Mouse (Mus musculus) thymus, adult 2 months (tissue): ENCODE data around the gene Tceanc2.

ENCODE experiments used
- CTCF ChIP-seq: fragments of 200-500 bp; IDR thresholded peaks from 2 replicates; pipeline ENCODE4 v1.5.1; 2012; ENCODE audit warnings: mild to moderate bottlenecking, control low read depth, low read length, moderate library complexity, borderline replicate concordance; ENCODE audit not compliant: control insufficient read depth, poor library complexity, insufficient read depth; ENCODE audit errors: extremely low read depth
- POLR2A ChIP-seq: fragments of 200-500 bp; IDR thresholded peaks from 2 replicates; pipeline ENCODE4 v1.6.1; 2012; ENCODE audit warnings: mild to moderate bottlenecking, low read length, control low read depth, moderate library complexity; ENCODE audit not compliant: control insufficient read depth, poor library complexity, insufficient read depth; ENCODE audit errors: extremely low read depth

DNA sequence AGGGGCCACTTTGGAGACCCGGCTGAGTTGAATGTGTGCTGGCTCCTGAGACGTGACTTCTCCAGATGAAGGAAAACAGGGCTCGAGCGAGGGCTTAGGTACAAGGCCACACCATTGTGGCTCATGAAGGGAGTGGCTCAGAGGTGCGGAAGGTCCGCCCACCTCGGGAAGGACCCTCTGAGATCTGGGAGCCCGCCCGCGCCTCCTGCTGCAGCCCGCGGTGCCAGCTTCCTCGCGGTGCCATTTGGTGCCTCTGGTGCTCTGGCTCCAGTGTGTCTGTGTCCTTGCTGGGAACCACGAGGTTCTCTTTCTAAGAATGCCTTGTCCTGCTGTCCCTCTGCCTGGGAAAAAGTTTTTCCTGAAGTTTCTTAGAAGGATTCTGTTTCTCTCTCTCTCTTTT is 81.0 kb downstream of the Tceanc2 start:
- TF ChIP-seq POLR2A: no peak
- TF ChIP-seq CTCF: no peak
